Mouse (Mus musculus): ENCODE data around the gene Gpc6. TPM values are rescaled to one million over a fixed set of nuclear protein-coding genes. Genes with fewer than 3 reads are reported as not detected.

The Gpc6 gene
- polyA plus RNA-seq, 1 experiment, result 4.7 TPM

GRCm38 (mm10) chr14:117773373-117773772 is 848.3 kb downstream of the Gpc6 start:
- H3K27ac ChIP-seq (ENCODE audit: insufficient read depth, low read length), result no peak overlapping the region
- TF ChIP-seq POLR2A (IDR thresholded peaks at IDR 0.05; ENCODE audit: extremely low read depth, insufficient read depth, low read length) (no peak), CTCF (IDR thresholded peaks at IDR 0.05; ENCODE audit: extremely low read depth, insufficient read depth, low read length) (no peak)
- no peak overlapping the region for H3K4me3 ChIP-seq (ENCODE audit: insufficient read depth, low read length)
- H3K4me1 ChIP-seq (ENCODE audit: control insufficient read depth, insufficient read depth, low read length), result no peaks in the 10 kb centered on the region

- TF ChIP-seq CTCF (IDR thresholded peaks at IDR 0.05; ENCODE audit: extremely low read depth, insufficient read depth, low read length), result no peak
- TF ChIP-seq POLR2A (IDR thresholded peaks at IDR 0.05; ENCODE audit: extremely low read depth, insufficient read depth, low read length), result no peak
- Histone ChIP-seq H3K4me1 (ENCODE audit: control insufficient read depth, insufficient read depth, low read length) (no peaks in the 10 kb centered on the region), H3K4me3 (ENCODE audit: insufficient read depth, low read length) (no peak overlapping the region), H3K27ac (ENCODE audit: insufficient read depth, low read length) (no peak overlapping the region)
Observed at GRCm38 (mm10) chr14:117777866-117778500, 852.9 kb downstream of the Gpc6 start.

- H3K27ac ChIP-seq (ENCODE audit: insufficient read depth, low read length), result no peak overlapping the region
- H3K4me3 ChIP-seq (ENCODE audit: insufficient read depth, low read length), result no peak overlapping the region
- H3K4me1 ChIP-seq (ENCODE audit: control insufficient read depth, insufficient read depth, low read length), result no peaks in the 10 kb centered on the region
- TF ChIP-seq CTCF (IDR thresholded peaks at IDR 0.05; ENCODE audit: extremely low read depth, insufficient read depth, low read length) (no peak), POLR2A (IDR thresholded peaks at IDR 0.05; ENCODE audit: extremely low read depth, insufficient read depth, low read length) (no peak)
Observed at GRCm38 (mm10) chr14:117778538-117779413, 853.7 kb downstream of the Gpc6 start.

GRCm38 (mm10) chr14:117781724-117782123 is 856.6 kb downstream of the Gpc6 start:
- Histone ChIP-seq H3K4me1 (ENCODE audit: control insufficient read depth, insufficient read depth, low read length) (no peaks in the 10 kb centered on the region), H3K4me3 (ENCODE audit: insufficient read depth, low read length) (no peak overlapping the region), H3K27ac (ENCODE audit: insufficient read depth, low read length) (no peak overlapping the region)
- TF ChIP-seq CTCF (IDR thresholded peaks at IDR 0.05; ENCODE audit: extremely low read depth, insufficient read depth, low read length) (no peak), POLR2A (IDR thresholded peaks at IDR 0.05; ENCODE audit: extremely low read depth, insufficient read depth, low read length) (no peak)

GRCm38 (mm10) chr14:117783671-117784262 is 858.7 kb downstream of the Gpc6 start:
- Histone ChIP-seq H3K27ac (ENCODE audit: insufficient read depth, low read length) (no peak overlapping the region), H3K4me3 (ENCODE audit: insufficient read depth, low read length) (no peak overlapping the region), H3K4me1 (ENCODE audit: control insufficient read depth, insufficient read depth, low read length) (no peaks in the 10 kb centered on the region)
- TF ChIP-seq POLR2A (IDR thresholded peaks at IDR 0.05; ENCODE audit: extremely low read depth, insufficient read depth, low read length), result no peak
- no peak for TF ChIP-seq CTCF (IDR thresholded peaks at IDR 0.05; ENCODE audit: extremely low read depth, insufficient read depth, low read length)

- TF ChIP-seq CTCF (IDR thresholded peaks at IDR 0.05; ENCODE audit: extremely low read depth, insufficient read depth, low read length), result no peak
- no peak for TF ChIP-seq POLR2A (IDR thresholded peaks at IDR 0.05; ENCODE audit: extremely low read depth, insufficient read depth, low read length)
- Histone ChIP-seq H3K4me1 (ENCODE audit: control insufficient read depth, insufficient read depth, low read length) (no peaks in the 10 kb centered on the region), H3K27ac (ENCODE audit: insufficient read depth, low read length) (no peak overlapping the region), H3K4me3 (ENCODE audit: insufficient read depth, low read length) (no peak overlapping the region)
Observed at GRCm38 (mm10) chr14:117784960-117785359, 859.8 kb downstream of the Gpc6 start.

- no peak overlapping the region for H3K27ac ChIP-seq (ENCODE audit: insufficient read depth, low read length)
- no peak overlapping the region for H3K4me3 ChIP-seq (ENCODE audit: insufficient read depth, low read length)
- no peaks in the 10 kb centered on the region for H3K4me1 ChIP-seq (ENCODE audit: control insufficient read depth, insufficient read depth, low read length)
- TF ChIP-seq POLR2A (IDR thresholded peaks at IDR 0.05; ENCODE audit: extremely low read depth, insufficient read depth, low read length) (no peak), CTCF (IDR thresholded peaks at IDR 0.05; ENCODE audit: extremely low read depth, insufficient read depth, low read length) (no peak)
Observed at GRCm38 (mm10) chr14:117785507-117786085, 860.5 kb downstream of the Gpc6 start.

- Histone ChIP-seq H3K27ac (ENCODE audit: insufficient read depth, low read length) (no peak overlapping the region), H3K4me3 (ENCODE audit: insufficient read depth, low read length) (no peak overlapping the region), H3K4me1 (ENCODE audit: control insufficient read depth, insufficient read depth, low read length) (no peaks in the 10 kb centered on the region)
- TF ChIP-seq CTCF (IDR thresholded peaks at IDR 0.05; ENCODE audit: extremely low read depth, insufficient read depth, low read length) (no peak), POLR2A (IDR thresholded peaks at IDR 0.05; ENCODE audit: extremely low read depth, insufficient read depth, low read length) (no peak)
Observed at GRCm38 (mm10) chr14:117786647-117787046, 861.5 kb downstream of the Gpc6 start.

GRCm38 (mm10) chr14:117794874-117795273 is 869.8 kb downstream of the Gpc6 start:
- no peak for TF ChIP-seq POLR2A (IDR thresholded peaks at IDR 0.05; ENCODE audit: extremely low read depth, insufficient read depth, low read length)
- TF ChIP-seq CTCF (IDR thresholded peaks at IDR 0.05; ENCODE audit: extremely low read depth, insufficient read depth, low read length), result no peak
- Histone ChIP-seq H3K27ac (ENCODE audit: insufficient read depth, low read length) (no peak overlapping the region), H3K4me1 (ENCODE audit: control insufficient read depth, insufficient read depth, low read length) (peaks cover 3% of the 10 kb centered on the region; the same call in 1 of the 2 replicates), H3K4me3 (ENCODE audit: insufficient read depth, low read length) (no peak overlapping the region)

All from cortical plate, adult 2 months (tissue).